Comparison of ENCODE assay signal across 13 mouse cellular contexts in the genomic region with DNA sequence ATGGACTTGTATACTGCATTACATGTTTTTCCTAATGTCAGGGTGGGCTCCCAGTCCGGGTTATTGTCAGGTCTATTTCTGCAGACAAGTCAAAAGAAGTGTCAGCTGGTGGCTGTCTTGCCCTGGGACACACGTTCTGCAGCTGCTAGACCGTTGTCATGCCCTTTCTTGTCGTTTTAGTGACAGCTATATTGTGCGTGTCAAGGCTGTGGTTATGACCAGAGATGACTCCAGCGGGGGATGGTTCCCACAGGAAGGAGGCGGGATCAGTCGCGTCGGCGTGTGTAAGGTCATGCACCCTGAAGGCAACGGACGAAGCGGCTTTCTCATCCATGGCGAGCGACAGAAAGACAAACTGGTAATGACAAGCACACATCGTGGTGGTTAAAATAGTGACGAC.
A peak's percentile ranks its signal among the peaks of the same experiment; 100 is the strongest.
DNase-seq lines count a peak whose midpoint lies in the region; ATAC-seq and TF ChIP-seq lines count a peak whose summit lies in the region.
"Had no signal": no experiment of that assay in that cellular context is flagged by ENCODE, and none has a peak within 500 bp of the region (broad histone marks: within the 10 kb centered on the region; RNA-seq: fewer than 3 reads in every experiment).

No protein-coding gene starts in this region.

- no peak overlapping the region for H3K9ac ChIP-seq in kidney, postnatal 0 days (ENCODE audit: low read depth, low read length)
- H3K9ac ChIP-seq: midbrain, embryonic 13.5 days had no signal

- ATAC-seq in kidney, postnatal 0 days (replicated peaks; ENCODE audit: low FRiP score, low read depth): no peak; the same call in 1 of the 2 replicates
- ATAC-seq: midbrain, embryonic 13.5 days had no signal

- no peaks in the 10 kb centered on the region for H3K9me3 ChIP-seq in kidney, postnatal 0 days (replicated peaks; ENCODE audit: low read length)
- H3K9me3 ChIP-seq: G1E; midbrain, embryonic 13.5 days had no signal

- WGBS in kidney, adult 2 months: 28% methylated on average over 18 of the region's 18 CpGs
- 14% methylated on average over 18 of the region's 18 CpGs for WGBS in kidney, postnatal 0 days

- no peaks in the 10 kb centered on the region for H3K36me3 ChIP-seq in kidney, adult 2 months (ENCODE audit: control insufficient read depth, insufficient read depth, low read length)
- H3K36me3 ChIP-seq in kidney, postnatal 0 days (ENCODE audit: insufficient read depth, low read length): 0 out of 2 replicates have a peak, but pooled peaks cover 9% of the 10 kb centered on the region

- H3K4me2 ChIP-seq in kidney, postnatal 0 days (ENCODE audit: low read length): 0 out of 2 replicates have a peak overlapping the region, but pooled peaks have one; percentile 19
- H3K4me2 ChIP-seq: midbrain, embryonic 13.5 days had no signal

- peak; percentile 36 for DNase-seq in kidney, adult 2 months
- no peak for DNase-seq in kidney, adult 11 months
- DNase-seq in thymus, postnatal 36 days: peak; percentile 2 to 22
- no peak for DNase-seq in thymus, postnatal 14 days
- DNase-seq in kidney, postnatal 0 days (ENCODE audit: low spot score): peak; percentile 63
- peak; percentile 9 to 17 for DNase-seq in natural killer cell, adult 2 months (ENCODE audit: low spot score in 2 of 2)
- no peak for DNase-seq in frontal cortex, postnatal 10 days (ENCODE audit: low spot score in 2 of 2)
- DNase-seq in layer of hippocampus, postnatal 10 days (ENCODE audit: low spot score in 2 of 2): no peak
- DNase-seq: gastrocnemius, postnatal 14 days; left cerebral cortex, postnatal 4 days; thymus, adult 18-20 months had no signal

- no peak for TF ChIP-seq CTCF in kidney, adult 2 months (conservative IDR thresholded peaks at IDR 0.05; ENCODE audit: insufficient read depth, insufficient read length, low read depth, low read length)
- TF ChIP-seq CTCF in kidney, postnatal 0 days (IDR thresholded peaks at IDR 0.05; ENCODE audit: low read depth): no peak

- H3K27ac ChIP-seq in kidney, adult 2 months (ENCODE audit: insufficient read depth, low read depth, low read length): no peak overlapping the region
- no peak overlapping the region for H3K27ac ChIP-seq in kidney, postnatal 0 days
- H3K27ac ChIP-seq: midbrain, embryonic 13.5 days had no signal

- H3K4me1 ChIP-seq in kidney, adult 2 months (ENCODE audit: control insufficient read depth, insufficient read depth, low read length): peaks cover 17% of the 10 kb centered on the region
- H3K4me1 ChIP-seq in kidney, postnatal 0 days (replicated peaks; ENCODE audit: insufficient read depth, low read length): peaks cover 14% of the 10 kb centered on the region

- no peaks in the 10 kb centered on the region for H3K27me3 ChIP-seq in kidney, adult 2 months (replicated peaks; ENCODE audit: control insufficient read depth, insufficient read depth, low read length)
- H3K27me3 ChIP-seq in kidney, postnatal 0 days (ENCODE audit: insufficient read depth, low read length): no peaks in the 10 kb centered on the region
- H3K27me3 ChIP-seq: midbrain, embryonic 13.5 days had no signal

- no peak overlapping the region for H3K4me3 ChIP-seq in kidney, adult 2 months (ENCODE audit: insufficient read depth, low read depth, low read length)
- no peak overlapping the region for H3K4me3 ChIP-seq in kidney, postnatal 0 days (replicated peaks; ENCODE audit: low read depth, low read length)
- H3K4me3 ChIP-seq: midbrain, embryonic 13.5 days had no signal

- no peak for TF ChIP-seq POLR2A in kidney, adult 2 months (IDR thresholded peaks at IDR 0.05; ENCODE audit: low read depth, low read length)

Comparison
In these comparisons a context has a peak if more than half of its experiments do, and no peak if none do; other contexts are left out.
1. DNase-seq: peak in kidney, adult 2 months (single experiment), thymus, postnatal 36 days (2 of 2), kidney, postnatal 0 days (single experiment) and natural killer cell, adult 2 months (2 of 2); none in kidney, adult 11 months (single experiment), thymus, postnatal 14 days (single experiment), frontal cortex, postnatal 10 days (0 of 2) and layer of hippocampus, postnatal 10 days (0 of 2).